Mouse (Mus musculus): Measurements from ENCODE around the gene Bhlha15. TPM values are rescaled to one million over a fixed set of nuclear protein-coding genes. Genes with fewer than 3 reads are reported as not detected.
A peak's percentile ranks its signal among the peaks of the same experiment; 100 is the strongest.

Gene Bhlha15
- polyA plus RNA-seq, 1 experiment from 2014 or later, result 0.28 TPM

- H3K4me2 ChIP-seq (replicated peaks; ENCODE audit: low read depth, low read length), result no peak overlapping the region
- 70% methylated on average over 10 of the region's 10 CpGs for WGBS
- H3K9ac ChIP-seq (ENCODE audit: low read depth, low read length), result no peak overlapping the region
- H3K27me3 ChIP-seq (ENCODE audit: control insufficient read depth, insufficient read depth, low read length), result no peaks in the 10 kb centered on the region
- H3K4me3 ChIP-seq (ENCODE audit: low read length), result no peak overlapping the region
- no peak for ATAC-seq (ENCODE audit: low FRiP score, low TSS enrichment)
- no peaks in the 10 kb centered on the region for H3K4me1 ChIP-seq (ENCODE audit: control insufficient read depth, insufficient read depth, low read length)
- H3K9me3 ChIP-seq (ENCODE audit: control insufficient read depth, low read length), result no peaks in the 10 kb centered on the region
- H3K27ac ChIP-seq (ENCODE audit: low read depth, low read length), result peak overlapping the region; percentile 47; the same call in 1 of the 2 replicates
- H3K36me3 ChIP-seq (ENCODE audit: control insufficient read depth, insufficient read depth, low read length), result peaks cover 34% of the 10 kb centered on the region
Measured at GRCm38 (mm10) chr5:144162813-144163517, 27.1 kb upstream of the Bhlha15 start.

GRCm38 (mm10) chr5:144165756-144166155 lies 24.3 kb upstream of the Bhlha15 start:
- Histone ChIP-seq H3K9me3 (ENCODE audit: control insufficient read depth, low read length) (no peaks in the 10 kb centered on the region), H3K36me3 (ENCODE audit: control insufficient read depth, insufficient read depth, low read length) (peaks cover 36% of the 10 kb centered on the region; the same call in 1 of the 2 replicates), H3K4me1 (ENCODE audit: control insufficient read depth, insufficient read depth, low read length) (no peaks in the 10 kb centered on the region), H3K9ac (ENCODE audit: low read depth, low read length) (no peak overlapping the region), H3K27me3 (ENCODE audit: control insufficient read depth, insufficient read depth, low read length) (no peaks in the 10 kb centered on the region), H3K27ac (ENCODE audit: low read depth, low read length) (no peak overlapping the region), H3K4me2 (replicated peaks; ENCODE audit: low read depth, low read length) (no peak overlapping the region), H3K4me3 (ENCODE audit: low read length) (no peak overlapping the region)
- 82% methylated on average over 3 of the region's 3 CpGs for WGBS
- no peak for ATAC-seq (ENCODE audit: low FRiP score, low TSS enrichment)

GRCm38 (mm10) chr5:144169275-144169975 lies 20.7 kb upstream of the Bhlha15 start:
- H3K36me3 ChIP-seq (ENCODE audit: control insufficient read depth, insufficient read depth, low read length), result peaks cover 47% of the 10 kb centered on the region
- WGBS, result 84% methylated on average over 8 of the region's 8 CpGs

GRCm38 (mm10) chr5:144173648-144174047 lies 16.4 kb upstream of the Bhlha15 start:
- WGBS, result 89% methylated on average over 18 of the region's 18 CpGs
- Histone ChIP-seq H3K4me3 (ENCODE audit: low read length) (no peak overlapping the region), H3K9ac (ENCODE audit: low read depth, low read length) (no peak overlapping the region), H3K36me3 (ENCODE audit: control insufficient read depth, insufficient read depth, low read length) (peaks cover 51% of the 10 kb centered on the region), H3K27ac (ENCODE audit: low read depth, low read length) (no peak overlapping the region), H3K4me2 (replicated peaks; ENCODE audit: low read depth, low read length) (no peak overlapping the region), H3K4me1 (ENCODE audit: control insufficient read depth, insufficient read depth, low read length) (no peaks in the 10 kb centered on the region), H3K9me3 (ENCODE audit: control insufficient read depth, low read length) (no peaks in the 10 kb centered on the region), H3K27me3 (ENCODE audit: control insufficient read depth, insufficient read depth, low read length) (no peaks in the 10 kb centered on the region)
- ATAC-seq (ENCODE audit: low FRiP score, low TSS enrichment), result no peak

More at GRCm38 (mm10) chr5:144169275-144169975, 20.7 kb upstream of the Bhlha15 start:
- no peak for ATAC-seq (ENCODE audit: low FRiP score, low TSS enrichment)
- no peaks in the 10 kb centered on the region for H3K27me3 ChIP-seq (ENCODE audit: control insufficient read depth, insufficient read depth, low read length)
- H3K4me2 ChIP-seq (replicated peaks; ENCODE audit: low read depth, low read length), result no peak overlapping the region
- H3K4me1 ChIP-seq (ENCODE audit: control insufficient read depth, insufficient read depth, low read length), result no peaks in the 10 kb centered on the region
- H3K4me3 ChIP-seq (ENCODE audit: low read length), result no peak overlapping the region
- H3K9me3 ChIP-seq (ENCODE audit: control insufficient read depth, low read length), result no peaks in the 10 kb centered on the region
- no peak overlapping the region for H3K27ac ChIP-seq (ENCODE audit: low read depth, low read length)
- no peak overlapping the region for H3K9ac ChIP-seq (ENCODE audit: low read depth, low read length)

GRCm38 (mm10) chr5:144178216-144178615 lies 11.9 kb upstream of the Bhlha15 start:
- whole genome bisulfite sequencing, result 35% methylated on average over 6 of the region's 6 CpGs
- peaks cover 34% of the 10 kb centered on the region for H3K36me3 ChIP-seq (ENCODE audit: control insufficient read depth, insufficient read depth, low read length)
- no peak overlapping the region for H3K9ac ChIP-seq (ENCODE audit: low read depth, low read length)
- no peak overlapping the region for H3K4me3 ChIP-seq (ENCODE audit: low read length)
- H3K9me3 ChIP-seq (ENCODE audit: control insufficient read depth, low read length), result no peaks in the 10 kb centered on the region
- H3K4me2 ChIP-seq (replicated peaks; ENCODE audit: low read depth, low read length), result no peak overlapping the region
- no peak for ATAC-seq (ENCODE audit: low FRiP score, low TSS enrichment)
- no peaks in the 10 kb centered on the region for H3K4me1 ChIP-seq (ENCODE audit: control insufficient read depth, insufficient read depth, low read length)
- no peaks in the 10 kb centered on the region for H3K27me3 ChIP-seq (ENCODE audit: control insufficient read depth, insufficient read depth, low read length)
- no peak overlapping the region for H3K27ac ChIP-seq (ENCODE audit: low read depth, low read length)

GRCm38 (mm10) chr5:144181249-144181648 lies 8.8 kb upstream of the Bhlha15 start:
- WGBS, result 96% methylated on average over 7 of the region's 7 CpGs
- Histone ChIP-seq H3K9ac (ENCODE audit: low read depth, low read length) (no peak overlapping the region), H3K9me3 (ENCODE audit: control insufficient read depth, low read length) (no peaks in the 10 kb centered on the region), H3K27ac (ENCODE audit: low read depth, low read length) (no peak overlapping the region), H3K4me3 (ENCODE audit: low read length) (no peak overlapping the region), H3K4me1 (ENCODE audit: control insufficient read depth, insufficient read depth, low read length) (no peaks in the 10 kb centered on the region), H3K36me3 (ENCODE audit: control insufficient read depth, insufficient read depth, low read length) (peaks cover 13% of the 10 kb centered on the region; the same call in 1 of the 2 replicates), H3K4me2 (replicated peaks; ENCODE audit: low read depth, low read length) (no peak overlapping the region), H3K27me3 (ENCODE audit: control insufficient read depth, insufficient read depth, low read length) (no peaks in the 10 kb centered on the region)
- no peak for ATAC-seq (ENCODE audit: low FRiP score, low TSS enrichment)

- H3K4me1 ChIP-seq (ENCODE audit: control insufficient read depth, insufficient read depth, low read length), result no peaks in the 10 kb centered on the region
- H3K27ac ChIP-seq (ENCODE audit: low read depth, low read length), result no peak overlapping the region
- 73% methylated on average over 20 of the region's 20 CpGs for WGBS
- no peaks in the 10 kb centered on the region for H3K27me3 ChIP-seq (ENCODE audit: control insufficient read depth, insufficient read depth, low read length)
- H3K9me3 ChIP-seq (ENCODE audit: control insufficient read depth, low read length), result no peaks in the 10 kb centered on the region
- H3K4me2 ChIP-seq (replicated peaks; ENCODE audit: low read depth, low read length), result no peak overlapping the region
- H3K4me3 ChIP-seq (ENCODE audit: low read length), result no peak overlapping the region
- H3K36me3 ChIP-seq (ENCODE audit: control insufficient read depth, insufficient read depth, low read length), result peaks cover 9% of the 10 kb centered on the region; the same call in 1 of the 2 replicates
- no peak overlapping the region for H3K9ac ChIP-seq (ENCODE audit: low read depth, low read length)
- no peak for ATAC-seq (ENCODE audit: low FRiP score, low TSS enrichment)
Measured at GRCm38 (mm10) chr5:144182542-144183247, 7.4 kb upstream of the Bhlha15 start.

- Histone ChIP-seq H3K4me1 (ENCODE audit: control insufficient read depth, insufficient read depth, low read length) (no peaks in the 10 kb centered on the region), H3K9ac (ENCODE audit: low read depth, low read length) (no peak overlapping the region), H3K4me3 (ENCODE audit: low read length) (no peak overlapping the region), H3K27me3 (ENCODE audit: control insufficient read depth, insufficient read depth, low read length) (no peaks in the 10 kb centered on the region), H3K9me3 (ENCODE audit: control insufficient read depth, low read length) (no peaks in the 10 kb centered on the region), H3K4me2 (replicated peaks; ENCODE audit: low read depth, low read length) (no peak overlapping the region), H3K36me3 (ENCODE audit: control insufficient read depth, insufficient read depth, low read length) (peaks cover 9% of the 10 kb centered on the region; the same call in 1 of the 2 replicates), H3K27ac (ENCODE audit: low read depth, low read length) (no peak overlapping the region)
- no peak for ATAC-seq (ENCODE audit: low FRiP score, low TSS enrichment)
- WGBS, result 84% methylated on average over 8 of the region's 8 CpGs
Measured at GRCm38 (mm10) chr5:144183248-144183559, 6.9 kb upstream of the Bhlha15 start.
